Mouse (Mus musculus) ES-E14 (cell line): ENCODE measurements around the gene Arid5b. TPM values are rescaled to one million over a fixed set of nuclear protein-coding genes. Genes with fewer than 3 reads are reported as not detected.
A peak's percentile ranks its signal among the peaks of the same experiment; 100 is the strongest.

Experiments
- DNase-seq: peaks from one replicate; pipeline ENCODE4 v3.0.0-alpha.2; 2013; ENCODE audit warnings: low read depth, low spot score
- H3K27ac ChIP-seq: 2 replicates; pipeline ENCODE4 v1.5.1; 2012; ENCODE audit warnings: low read depth, mild to moderate bottlenecking, low read length, moderate library complexity, mixed read lengths; ENCODE audit not compliant: poor library complexity, insufficient read depth, severe bottlenecking
- H3K36me3 ChIP-seq: 2 replicates; pipeline ENCODE4 v1.6.1; 2012; ENCODE audit warnings: mild to moderate bottlenecking, low read length, moderate library complexity, mixed read lengths; ENCODE audit not compliant: control insufficient read depth, poor library complexity, insufficient read depth, severe bottlenecking
- H3K4me1 ChIP-seq, 2 experiments: fragments of 150-350 bp in 1 of 2; sonication (generic) in 1 of 2; 2 replicates each; pipeline ENCODE4 v1.6.1; 2012; ENCODE audit warnings: low read length in 2 of 2, mild to moderate bottlenecking in 1 of 2, mixed read lengths in 1 of 2; ENCODE audit not compliant: control insufficient read depth in 2 of 2, insufficient read depth in 2 of 2, poor library complexity in 1 of 2
- H3K4me3 ChIP-seq, 2 experiments: fragments of 150-350 bp in 1 of 2; sonication (generic) in 1 of 2; 2 replicates each; pipeline ENCODE4 v1.5.1; 2012; ENCODE audit warnings: low read length in 2 of 2, low read depth in 1 of 2, mild to moderate bottlenecking in 1 of 2, mixed read lengths in 1 of 2; ENCODE audit not compliant: insufficient read depth in 1 of 2, poor library complexity in 1 of 2, severe bottlenecking in 1 of 2
- H3K9ac ChIP-seq: 2 replicates; pipeline ENCODE4 v1.6.1; 2012; ENCODE audit warnings: low read depth, mild to moderate bottlenecking, low read length, mixed read lengths; ENCODE audit not compliant: poor library complexity, insufficient read depth, severe bottlenecking
- H3K9me3 ChIP-seq: fragments of 150-350 bp; sonication (generic); 2 replicates; pipeline ENCODE4 v1.6.1; 2012; ENCODE audit warnings: low read depth, mild to moderate bottlenecking, low read length; ENCODE audit not compliant: control insufficient read depth, insufficient read depth
- CHD2 ChIP-seq: IDR thresholded peaks from 2 replicates; pipeline ENCODE4 v1.6.1; 2014; ENCODE audit warnings: mild to moderate bottlenecking, low read depth, low read length, inconsistent platforms
- HCFC1 ChIP-seq: IDR thresholded peaks from 2 replicates; pipeline ENCODE4 v1.6.1; 2012; ENCODE audit warnings: low read length, inconsistent platforms, borderline replicate concordance; ENCODE audit not compliant: insufficient read depth
- MAFK ChIP-seq: IDR thresholded peaks from 2 replicates; pipeline ENCODE4 v1.6.1; 2014; ENCODE audit warnings: mild to moderate bottlenecking, low read depth, low read length, inconsistent platforms; ENCODE audit not compliant: insufficient read depth
- ZC3H11A ChIP-seq: IDR thresholded peaks from 2 replicates; pipeline ENCODE4 v1.6.1; 2012; ENCODE audit warnings: low read depth, mild to moderate bottlenecking, inconsistent platforms, low read length, borderline replicate concordance
- ZNF384 ChIP-seq: IDR thresholded peaks from 2 replicates; pipeline ENCODE4 v1.6.1; 2012; ENCODE audit warnings: low read depth, low read length, inconsistent platforms
- in situ Hi-C, 2 experiments: fragments of 600-800 bp; cut with MboI; formaldehyde crosslinking; loops; one replicate each; pipeline ENCODE4 v1.15.1; 2025; ENCODE audit warnings: low sequenced_read_pairs in 2 of 2, inconsistent platforms in 1 of 2; ENCODE audit not compliant: unreplicated experiment in 2 of 2
- total RNA-seq: library from RNA; depleted of rRNA; stranded (reverse); fragments of 300-350 nt; gene quantifications from 2 replicates; pipeline ENCODE4 v1.2.3, GENCODE M21; 2012

The Arid5b gene
- total RNA-seq, 1 experiment, result 26.2 TPM

- Histone ChIP-seq H3K27ac (no peak overlapping the region), H3K36me3 (no peaks in the 10 kb centered on the region), H3K9me3 (no peaks in the 10 kb centered on the region), H3K9ac (no peak overlapping the region), H3K4me3 (no peak overlapping the region), H3K4me1 (peaks cover 2 to 4% of the 10 kb centered on the region in 2 experiments; a peak in 3 of 4 replicates)
- TF ChIP-seq CHD2, result no peak
- no peak for TF ChIP-seq MAFK
- TF ChIP-seq ZNF384, result no peak
- no peak for TF ChIP-seq ZC3H11A
- TF ChIP-seq HCFC1, result no peak
- no peak for DNase-seq
- in situ Hi-C loops, result no loop called here
Observed at GRCm38 (mm10) chr10:68239426-68240070, 39.0 kb downstream of the Arid5b start.

- Histone ChIP-seq H3K9me3 (no peaks in the 10 kb centered on the region), H3K36me3 (no peaks in the 10 kb centered on the region), H3K4me1 (peaks cover 2 to 4% of the 10 kb centered on the region in 2 experiments; a peak in 3 of 4 replicates), H3K9ac (no peak overlapping the region), H3K27ac (no peak overlapping the region), H3K4me3 (no peak overlapping the region)
- TF ChIP-seq MAFK, result no peak
- no peak for TF ChIP-seq ZNF384
- no peak for TF ChIP-seq HCFC1
- TF ChIP-seq CHD2, result no peak
- no peak for TF ChIP-seq ZC3H11A
- in situ Hi-C loops, result no loop called here
- DNase-seq, result no peak
Observed at GRCm38 (mm10) chr10:68238707-68239425, 39.7 kb downstream of the Arid5b start.

GRCm38 (mm10) chr10:68238182-68238581 is 40.4 kb downstream of the Arid5b start:
- in situ Hi-C loops, result no loop called here

GRCm38 (mm10) chr10:68236956-68237455 is 41.5 kb downstream of the Arid5b start:
- H3K9ac ChIP-seq, result no peak overlapping the region; the same call in 1 of the 2 replicates
- H3K27ac ChIP-seq, result no peak overlapping the region
- H3K36me3 ChIP-seq, result no peaks in the 10 kb centered on the region
- H3K4me3 ChIP-seq, result no peak overlapping the region
- TF ChIP-seq ZC3H11A (no peak), HCFC1 (no peak), MAFK (0 out of 2 replicates have a peak, but pooled peaks have one; percentile 32), CHD2 (no peak), ZNF384 (no peak)
- peaks cover 2 to 4% of the 10 kb centered on the region in 2 experiments; a peak in 3 of 4 replicates for H3K4me1 ChIP-seq
- H3K9me3 ChIP-seq, result no peaks in the 10 kb centered on the region
- DNase-seq, result no peak
- in situ Hi-C loops, result no loop called here

More at GRCm38 (mm10) chr10:68238182-68238581, 40.4 kb downstream of the Arid5b start:
- Histone ChIP-seq H3K9ac (no peak overlapping the region), H3K4me1 (peaks cover 2 to 4% of the 10 kb centered on the region in 2 experiments; a peak in 3 of 4 replicates), H3K36me3 (no peaks in the 10 kb centered on the region), H3K9me3 (no peaks in the 10 kb centered on the region), H3K27ac (no peak overlapping the region), H3K4me3 (no peak overlapping the region)
- no peak for DNase-seq
- no peak for TF ChIP-seq MAFK
- TF ChIP-seq ZC3H11A, result no peak
- no peak for TF ChIP-seq CHD2
- TF ChIP-seq ZNF384, result no peak
- no peak for TF ChIP-seq HCFC1
